Mouse (Mus musculus): ENCODE measurements around the gene Kirrel3.

Kirrel3 gene

GRCm38 (mm10) chr9:34703547-34704300, 218.0 kb downstream of the Kirrel3 start:
- no peak for DNase-seq

- no peak for DNase-seq
These were observed 218.7 kb downstream of the Kirrel3 start for GRCm38 (mm10) chr9:34704357-34704756.

- no peak for DNase-seq
These were observed 220.7 kb downstream of the Kirrel3 start for GRCm38 (mm10) chr9:34706350-34706873.

- no peak for DNase-seq
These were observed 223.0 kb downstream of the Kirrel3 start for GRCm38 (mm10) chr9:34708691-34709090.

- DNase-seq, result no peak
These were observed 226.3 kb downstream of the Kirrel3 start for GRCm38 (mm10) chr9:34711996-34712395.

GRCm38 (mm10) chr9:34712996-34713395, 227.3 kb downstream of the Kirrel3 start:
- DNase-seq, result no peak

GRCm38 (mm10) chr9:34713462-34713926, 227.8 kb downstream of the Kirrel3 start:
- DNase-seq, result peak; percentile 33

- no peak for DNase-seq
These were observed 229.4 kb downstream of the Kirrel3 start for GRCm38 (mm10) chr9:34714996-34715619.

GRCm38 (mm10) chr9:34716476-34716875, 230.8 kb downstream of the Kirrel3 start:
- peak; percentile 28 for DNase-seq

- DNase-seq, result no peak
These were observed 235.9 kb downstream of the Kirrel3 start for GRCm38 (mm10) chr9:34721478-34722197.

- no peak for DNase-seq
These were observed 236.5 kb downstream of the Kirrel3 start for GRCm38 (mm10) chr9:34722198-34722550.

GRCm38 (mm10) chr9:34732507-34732906, 246.8 kb downstream of the Kirrel3 start:
- DNase-seq, result no peak

GRCm38 (mm10) chr9:34733579-34733978, 247.9 kb downstream of the Kirrel3 start:
- no peak for DNase-seq

- no peak for DNase-seq
These were observed 249.3 kb downstream of the Kirrel3 start for GRCm38 (mm10) chr9:34734991-34735390.

GRCm38 (mm10) chr9:34739431-34739830, 253.7 kb downstream of the Kirrel3 start:
- no peak for DNase-seq

GRCm38 (mm10) chr9:34740814-34741213, 255.1 kb downstream of the Kirrel3 start:
- DNase-seq, result no peak

- DNase-seq, result no peak
These were observed 262.3 kb downstream of the Kirrel3 start for GRCm38 (mm10) chr9:34748003-34748402.

GRCm38 (mm10) chr9:34749161-34749560, 263.5 kb downstream of the Kirrel3 start:
- DNase-seq, result peak; percentile 67

- DNase-seq, result peak; percentile 60
These were observed 264.2 kb downstream of the Kirrel3 start for GRCm38 (mm10) chr9:34749877-34750276.

- DNase-seq, result no peak
These were observed 265.2 kb downstream of the Kirrel3 start for GRCm38 (mm10) chr9:34750887-34751286.

GRCm38 (mm10) chr9:34752076-34752800, 266.5 kb downstream of the Kirrel3 start:
- DNase-seq, result peak; percentile 26

GRCm38 (mm10) chr9:34752801-34753170, 267.1 kb downstream of the Kirrel3 start:
- DNase-seq, result peak; percentile 61

GRCm38 (mm10) chr9:34753891-34754290, 268.2 kb downstream of the Kirrel3 start:
- DNase-seq, result no peak

All from cerebellum, adult 11 months (tissue).